Mouse (Mus musculus): ENCODE results near the gene Gm3880. TPM values are rescaled to one million over a fixed set of nuclear protein-coding genes. Genes with fewer than 3 reads are reported as not detected.

The Gm3880 gene
- not detected for polyA plus RNA-seq (2017; shearing (Covaris generic))

GRCm38 (mm10) chrX:102686872-102687271 is at the start of gene Gm3880:
TSS of gene Gm3880 (minus strand) at chrX:102686972.

GRCm38 (mm10) chrX:102707535-102707934 is 20.8 kb upstream of the Gm3880 start, which contains the start of the genes Gm9112 and Dmrtc1b:
TSS of gene Gm9112 (minus strand) at chrX:102707635.
TSS of gene Dmrtc1b (plus strand) at chrX:102707865.

GRCm38 (mm10) chrX:102643823-102644572 is 42.8 kb downstream of the Gm3880 start, which contains the start of gene Phka1:
TSS of gene Phka1 (minus strand) at chrX:102644246.

Other genes with a start within 250 kb of the Gm3880 start
- 10.0 TPM for gene Hdac8, start 181.6 kb downstream of the Gm3880 start, polyA plus RNA-seq (2017; shearing (Covaris generic))
- 0.59 TPM for gene Phka1, start 42.7 kb downstream of the Gm3880 start, polyA plus RNA-seq (2017; shearing (Covaris generic))
- gene Gm9112, start 20.7 kb upstream of the Gm3880 start, polyA plus RNA-seq (2017; shearing (Covaris generic)): not detected
- not detected for gene Dmrtc1b, start 20.9 kb upstream of the Gm3880 start, polyA plus RNA-seq (2017; shearing (Covaris generic))
- not detected for gene Dmrtc1c1, start 116.0 kb upstream of the Gm3880 start, polyA plus RNA-seq (2017; shearing (Covaris generic))
- not detected for gene Dmrtc1c2, start 167.6 kb upstream of the Gm3880 start, polyA plus RNA-seq (2017; shearing (Covaris generic))
- gene 1700031F05Rik, start 181.0 kb upstream of the Gm3880 start, polyA plus RNA-seq (2017; shearing (Covaris generic)): 0.39 TPM
- gene Dmrtc1a, start 221.7 kb upstream of the Gm3880 start, polyA plus RNA-seq (2017; shearing (Covaris generic)): not detected
- not detected for gene 1700011M02Rik, start 221.9 kb upstream of the Gm3880 start, polyA plus RNA-seq (2017; shearing (Covaris generic))
- gene 1700018G05Rik, start 241.4 kb upstream of the Gm3880 start, polyA plus RNA-seq (2017; shearing (Covaris generic)): not detected